Mouse (Mus musculus) ovary, adult 18-20 months (tissue): ENCODE measurements at regions not wholly inside any gene's neighbourhood (a gene's known extent, or its start where the extent isn't known, plus 50 kb on each side); places are given as distances from the start of the nearest gene placed in this dataset.

Experiments
- DNase-seq: peaks from one replicate; pipeline ENCODE4 v3.0.0; 2022; ENCODE audit warnings: low spot score, mixed read lengths

DNA sequence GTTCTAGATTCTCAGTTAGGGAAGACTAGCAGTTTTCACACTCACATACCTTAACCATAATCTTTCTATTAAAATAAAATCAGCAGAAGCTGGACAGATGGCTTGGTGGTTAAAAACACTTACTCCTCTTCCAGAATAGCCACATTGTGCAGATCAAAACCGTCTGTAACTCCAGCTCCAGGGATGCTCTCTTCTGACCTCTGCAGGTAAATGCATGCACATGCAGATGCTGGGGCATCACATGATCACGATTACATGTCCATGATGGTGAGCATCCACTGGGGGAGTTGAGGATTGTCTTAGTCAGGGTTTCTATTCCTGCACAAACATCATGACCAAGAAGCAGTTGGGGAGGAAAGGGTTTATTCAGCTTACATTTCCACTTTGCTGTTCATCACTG, 184.8 kb upstream of the Srrm4 start:
- no peak for DNase-seq

DNA sequence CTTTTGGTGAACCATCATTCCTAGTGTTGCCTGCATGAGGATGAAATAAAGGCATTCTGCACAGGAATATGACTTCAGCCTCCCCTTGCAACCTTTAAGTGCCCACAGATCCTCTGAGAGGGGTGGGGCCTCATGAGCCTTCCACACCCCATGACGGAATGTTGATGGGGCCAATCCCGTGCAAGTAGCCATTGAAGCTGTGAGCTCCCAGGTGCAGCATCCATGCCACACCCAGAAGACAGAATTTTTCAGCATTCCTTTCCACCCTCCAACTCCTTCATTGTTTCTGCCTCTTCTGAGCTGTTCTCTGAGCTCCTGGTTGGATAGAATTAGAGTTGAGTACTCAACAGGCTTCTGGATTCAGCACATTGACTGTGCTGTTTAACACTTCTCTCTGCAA, 174.6 kb upstream of the Srrm4 start:
- no peak for DNase-seq

DNA sequence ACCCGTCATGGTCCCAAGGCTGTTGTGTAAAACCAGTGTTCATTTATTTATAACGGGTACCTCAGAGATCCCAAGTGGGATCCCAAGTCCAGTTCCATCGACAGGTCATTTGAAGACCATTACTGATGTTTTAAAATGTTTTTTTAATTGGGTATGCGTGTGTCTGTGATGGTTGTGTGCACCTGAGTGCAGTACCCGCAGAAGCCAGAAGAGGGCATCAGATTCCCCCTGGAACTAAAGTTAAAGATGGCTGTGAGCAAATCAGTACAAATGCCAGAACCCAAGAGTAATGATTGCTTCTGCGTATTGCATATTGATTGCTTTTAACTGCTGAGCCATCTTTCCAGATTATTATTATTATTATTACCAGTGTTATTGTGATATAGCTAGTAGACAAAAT, 169.7 kb upstream of the Srrm4 start:
- DNase-seq, result no peak

- no peak for DNase-seq
These were observed 167.1 kb upstream of the Srrm4 start for GRCm38 (mm10) chr5:116758687-116759086.

DNA sequence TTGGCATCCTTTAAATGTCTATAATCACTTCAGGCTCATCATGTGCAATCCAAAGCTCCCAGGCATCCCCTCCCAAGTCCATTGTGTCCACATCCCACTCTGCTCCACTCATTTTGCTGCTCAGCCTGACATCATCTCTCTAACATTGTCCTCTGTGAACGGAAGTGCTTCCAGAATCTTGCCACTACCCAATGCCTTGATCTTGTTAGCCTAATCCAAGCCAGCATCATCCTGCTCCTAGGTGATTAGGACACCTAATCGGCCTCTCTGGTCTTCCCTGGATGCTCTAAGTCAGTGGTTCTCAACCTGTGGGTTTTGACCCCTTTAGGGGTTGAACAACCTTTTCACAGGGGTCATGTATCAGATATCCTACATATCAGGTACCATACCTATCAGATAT, 161.3 kb upstream of the Srrm4 start:
- no peak for DNase-seq

GRCm38 (mm10) chr5:116752096-116752495, 160.5 kb upstream of the Srrm4 start:
- DNase-seq, result no peak

- DNase-seq, result no peak
These were observed 154.2 kb upstream of the Srrm4 start for GRCm38 (mm10) chr5:116745776-116746175.

DNA sequence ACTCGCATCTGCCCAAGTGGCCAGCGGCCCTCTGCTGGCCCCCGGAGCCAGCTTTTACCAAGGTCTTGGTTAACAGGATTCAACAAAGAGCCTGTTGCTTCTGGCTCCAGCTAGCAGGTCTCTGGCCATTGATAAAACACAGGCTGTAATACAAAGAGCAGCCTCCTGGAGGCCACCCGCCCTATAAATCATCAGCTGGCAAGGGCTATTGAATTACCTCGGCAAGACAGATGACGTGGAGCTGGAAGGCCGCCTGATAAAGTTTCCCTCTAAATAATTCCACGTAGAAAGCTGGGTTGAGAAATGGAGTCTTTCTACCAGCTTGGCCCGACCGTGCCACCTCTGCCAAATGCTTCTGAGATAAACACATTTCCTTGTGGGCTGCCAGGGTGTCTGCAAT, 152.8 kb upstream of the Srrm4 start:
- DNase-seq, result peak; percentile 10

DNA sequence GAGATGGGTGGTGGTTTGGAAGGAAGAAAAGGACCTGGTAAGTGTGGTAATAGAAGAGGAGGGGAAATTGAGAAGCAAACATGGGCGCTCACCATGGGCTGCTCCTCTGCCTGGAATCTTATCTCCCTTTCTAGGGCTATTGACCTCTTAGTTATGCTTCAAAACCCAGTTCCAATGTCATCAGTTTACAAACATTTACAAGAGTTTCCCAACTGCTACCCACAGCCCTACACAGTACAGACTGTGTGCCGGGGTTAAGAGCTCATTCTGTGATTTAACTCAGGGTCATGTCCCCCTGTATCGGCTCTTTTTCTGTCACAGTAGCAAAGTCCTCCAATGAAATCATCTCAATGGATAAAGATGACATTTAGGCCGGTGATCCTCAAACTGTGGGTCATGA, 144.0 kb upstream of the Srrm4 start:
- DNase-seq, result no peak

- DNase-seq, result no peak
These were observed 139.9 kb upstream of the Srrm4 start for GRCm38 (mm10) chr5:116731509-116731908.

- DNase-seq, result no peak
These were observed 127.6 kb upstream of the Srrm4 start for GRCm38 (mm10) chr5:116719200-116719599.

GRCm38 (mm10) chr5:116714256-116714655, 122.6 kb upstream of the Srrm4 start:
- no peak for DNase-seq

- no peak for DNase-seq
These were observed 120.4 kb upstream of the Srrm4 start for GRCm38 (mm10) chr5:116712056-116712455.

DNA sequence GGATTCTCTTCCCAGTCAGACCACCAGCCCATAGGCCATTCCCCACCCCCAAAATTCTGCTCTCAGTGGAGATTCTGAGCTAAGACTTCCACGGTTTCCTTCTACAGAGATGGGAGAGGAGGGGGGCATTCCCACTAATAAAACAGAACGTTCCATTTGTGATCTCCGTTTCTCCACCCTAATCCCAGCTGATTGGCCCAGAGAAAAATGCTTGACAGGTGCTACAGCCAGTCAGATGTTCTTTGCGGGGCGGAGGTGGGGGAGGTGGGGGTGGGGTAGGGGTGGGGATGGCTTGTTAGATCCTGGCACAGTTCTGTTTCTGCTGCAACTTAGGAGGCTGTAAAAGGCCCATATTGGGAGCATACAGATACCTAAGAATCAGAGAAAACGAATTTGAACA, 116.9 kb upstream of the Srrm4 start:
- no peak for DNase-seq

DNA sequence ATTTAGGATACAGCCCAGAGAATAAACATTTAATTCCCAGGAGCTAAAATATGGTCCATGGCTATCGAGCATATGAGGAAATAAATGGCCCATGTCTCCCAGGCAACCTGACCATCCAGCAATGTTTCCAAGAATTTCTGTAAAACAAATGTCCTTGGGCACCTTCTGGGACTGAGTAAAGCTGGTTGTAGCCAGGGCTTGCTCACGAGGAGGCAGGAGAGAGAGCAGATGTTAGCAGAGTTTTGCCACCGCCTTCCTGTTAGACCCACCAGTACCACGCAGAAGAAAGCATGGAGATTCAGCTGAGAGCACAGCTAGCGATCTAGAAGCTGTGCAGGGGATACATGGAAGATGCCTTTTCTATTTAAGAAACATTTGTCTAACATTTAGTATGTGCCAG, 70.8 kb upstream of the Srrm4 start:
- DNase-seq, result no peak

GRCm38 (mm10) chr5:116661851-116662250, 70.2 kb upstream of the Srrm4 start:
- DNase-seq, result no peak

GRCm38 (mm10) chr5:116654486-116655420, 63.1 kb upstream of the Srrm4 start:
- no peak for DNase-seq
